Mouse (Mus musculus) G1E (cell line): ENCODE results near the gene Ccnk. TPM values are rescaled to one million over a fixed set of nuclear protein-coding genes. Genes with fewer than 3 reads are reported as not detected.

ENCODE experiments used
- ATAC-seq: 2 replicates; pipeline ENCODE4 v1.8.0; 2016; ENCODE audit warnings: mild to moderate bottlenecking; ENCODE audit not compliant: insufficient number of reproducible peaks, poor library complexity, low FRiP score, severe bottlenecking; ENCODE audit errors: extremely low read depth
- DNase-seq: peaks from one replicate; pipeline ENCODE4 v3.0.0; 2012; ENCODE audit warnings: low spot score
- H3K27me3 ChIP-seq: 2 replicates; pipeline ENCODE4 v1.6.1; 2012; ENCODE audit warnings: mild to moderate bottlenecking, low read length, inconsistent platforms; ENCODE audit not compliant: insufficient read depth
- H3K36me3 ChIP-seq: replicated peaks from 2 replicates; pipeline ENCODE3; 2012; ENCODE audit warnings: mild to moderate bottlenecking, inconsistent platforms
- H3K4me1 ChIP-seq: 2 replicates; pipeline ENCODE4 v1.6.1; 2012; ENCODE audit warnings: low read depth, low read length, inconsistent platforms, mixed read lengths; ENCODE audit not compliant: insufficient read depth
- H3K4me3 ChIP-seq: 2 replicates; pipeline ENCODE4 v1.5.1; 2012; ENCODE audit warnings: low read depth, mild to moderate bottlenecking, inconsistent platforms, low read length, moderate library complexity, mixed read lengths
- H3K9me3 ChIP-seq: replicated peaks from 2 replicates; pipeline ENCODE4 v1.6.1; 2012; ENCODE audit warnings: inconsistent platforms
- CTCF ChIP-seq: IDR thresholded peaks from 2 replicates; pipeline ENCODE4 v1.5.1; 2012; ENCODE audit warnings: low read depth, low read length, inconsistent platforms, mixed read lengths
- GATA1 ChIP-seq: IDR thresholded peaks from 2 replicates; pipeline ENCODE4 v1.6.1; 2012; ENCODE audit warnings: borderline replicate concordance, low read length, inconsistent platforms, mixed read lengths
- GATA2 ChIP-seq: IDR thresholded peaks from 2 replicates; pipeline ENCODE4 v1.6.1; 2012; ENCODE audit warnings: low read depth, low read length, inconsistent platforms, borderline replicate concordance
- POLR2AphosphoS5 ChIP-seq: IDR thresholded peaks from 2 replicates; pipeline ENCODE4 v1.6.1; 2012; ENCODE audit warnings: low read depth, low read length, inconsistent platforms; ENCODE audit not compliant: insufficient replicate concordance
- TAL1 ChIP-seq: conservative IDR thresholded peaks from 2 replicates; pipeline ENCODE4 v1.6.1; 2012; ENCODE audit warnings: low read depth, low read length, inconsistent platforms, mixed read lengths
- polyA plus RNA-seq: library from polyadenylated mRNA; stranded (reverse); fragments of >175 nt; gene quantifications from 2 replicates; pipeline ENCODE4 v1.2.3, GENCODE M21; 2012
- total RNA-seq, 2 experiments: library from RNA; stranded (forward) in 1 of 2; stranded (reverse) in 1 of 2; fragments of 200-1000 nt in 1 of 2; fragments of >200 nt in 1 of 2; fragmentation: Nextera tagmentation in 1 of 2; gene quantifications; 2 replicates each; pipeline ENCODE4 v1.2.3; 2014 to 2017

The Ccnk gene
- total and polyA plus RNA-seq, 3 experiments: 13.9 to 214 (median 206) TPM

- peaks cover 44% of the 10 kb centered on the region for H3K4me1 ChIP-seq
- ATAC-seq: no peak
- H3K27me3 ChIP-seq: no peaks in the 10 kb centered on the region
- H3K9me3 ChIP-seq: no peaks in the 10 kb centered on the region
- H3K4me3 ChIP-seq: no peak overlapping the region
- DNase-seq: no peak
- TF ChIP-seq GATA2 (no peak), TAL1 (no peak), POLR2AphosphoS5 (no peak), GATA1 (no peak), CTCF (no peak)
- H3K36me3 ChIP-seq: peaks cover 59% of the 10 kb centered on the region
These were observed 8.9 kb upstream of the Ccnk start for GRCm38 (mm10) chr12:108170467-108170866.

DNA sequence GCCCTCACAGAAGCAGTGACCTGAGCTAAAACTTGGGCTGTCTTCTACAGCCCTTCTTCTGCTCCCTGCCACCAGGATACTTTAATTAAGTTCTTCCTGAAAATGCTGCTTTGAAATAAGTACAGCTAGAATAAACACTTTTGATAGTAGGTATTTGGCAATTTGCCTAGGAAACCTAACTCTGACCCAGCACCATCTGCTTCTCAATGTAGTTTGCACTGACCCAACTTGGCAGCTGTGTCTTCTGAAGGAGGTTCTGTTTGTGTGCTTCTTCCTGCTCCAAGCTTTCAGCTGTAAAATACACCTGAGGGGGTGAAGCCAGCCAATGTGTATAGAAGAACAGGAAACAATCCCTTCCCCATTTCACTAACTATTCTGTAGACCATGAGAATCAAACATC, 8.0 kb upstream of the Ccnk start:
- ATAC-seq: no peak
- Histone ChIP-seq H3K9me3 (no peaks in the 10 kb centered on the region), H3K27me3 (no peaks in the 10 kb centered on the region), H3K4me3 (no peak overlapping the region), H3K36me3 (peaks cover 53% of the 10 kb centered on the region), H3K4me1 (peaks cover 46% of the 10 kb centered on the region)
- DNase-seq: no peak
- TF ChIP-seq POLR2AphosphoS5 (no peak), GATA2 (no peak), GATA1 (no peak), CTCF (no peak), TAL1 (no peak)

- Histone ChIP-seq H3K4me3 (no peak overlapping the region), H3K9me3 (no peaks in the 10 kb centered on the region), H3K36me3 (peaks cover 51% of the 10 kb centered on the region), H3K4me1 (peaks cover 48% of the 10 kb centered on the region), H3K27me3 (no peaks in the 10 kb centered on the region)
- DNase-seq (no peak), ATAC-seq (no peak)
- TF ChIP-seq GATA2: no peak
- TF ChIP-seq GATA1: no peak
- no peak for TF ChIP-seq TAL1
- TF ChIP-seq CTCF: no peak
- TF ChIP-seq POLR2AphosphoS5: no peak
These were observed 6.7 kb upstream of the Ccnk start for GRCm38 (mm10) chr12:108172639-108173038.

GRCm38 (mm10) chr12:108174606-108175505, 4.5 kb upstream of the Ccnk start:
- DNase-seq (no peak), ATAC-seq (no peak)
- no peak for TF ChIP-seq GATA2
- TF ChIP-seq TAL1: no peak
- no peak for TF ChIP-seq CTCF
- TF ChIP-seq POLR2AphosphoS5: no peak
- no peak for TF ChIP-seq GATA1
- H3K4me1 ChIP-seq: peaks cover 52% of the 10 kb centered on the region
- peaks cover 40% of the 10 kb centered on the region for H3K36me3 ChIP-seq
- H3K9me3 ChIP-seq: no peaks in the 10 kb centered on the region
- no peaks in the 10 kb centered on the region for H3K27me3 ChIP-seq
- H3K4me3 ChIP-seq: no peak overlapping the region

DNA sequence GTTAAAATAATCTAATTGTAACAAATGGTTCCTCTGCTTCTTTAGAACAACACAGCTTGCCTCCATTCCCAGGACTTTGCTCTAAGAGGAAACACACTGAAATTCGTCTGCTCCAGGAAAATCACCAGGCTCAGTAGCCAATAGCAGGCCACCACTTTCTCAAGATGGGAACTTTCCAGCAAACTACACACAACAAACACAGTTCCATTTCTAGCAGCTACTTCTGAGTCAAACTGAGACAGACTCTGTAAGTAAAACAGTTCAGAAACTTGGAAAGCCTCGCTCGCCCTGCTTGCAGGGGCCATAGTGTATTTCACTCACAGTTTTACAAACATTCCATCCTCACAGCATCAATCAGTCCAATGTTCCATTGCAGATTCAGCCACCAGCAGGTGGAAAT, 3.0 kb upstream of the Ccnk start:
- Histone ChIP-seq H3K4me3 (no peak overlapping the region), H3K4me1 (peaks cover 55% of the 10 kb centered on the region), H3K9me3 (no peaks in the 10 kb centered on the region), H3K27me3 (no peaks in the 10 kb centered on the region), H3K36me3 (peaks cover 34% of the 10 kb centered on the region)
- DNase-seq (no peak), ATAC-seq (no peak)
- TF ChIP-seq TAL1 (no peak), GATA2 (no peak), GATA1 (no peak), CTCF (no peak), POLR2AphosphoS5 (no peak)

DNA sequence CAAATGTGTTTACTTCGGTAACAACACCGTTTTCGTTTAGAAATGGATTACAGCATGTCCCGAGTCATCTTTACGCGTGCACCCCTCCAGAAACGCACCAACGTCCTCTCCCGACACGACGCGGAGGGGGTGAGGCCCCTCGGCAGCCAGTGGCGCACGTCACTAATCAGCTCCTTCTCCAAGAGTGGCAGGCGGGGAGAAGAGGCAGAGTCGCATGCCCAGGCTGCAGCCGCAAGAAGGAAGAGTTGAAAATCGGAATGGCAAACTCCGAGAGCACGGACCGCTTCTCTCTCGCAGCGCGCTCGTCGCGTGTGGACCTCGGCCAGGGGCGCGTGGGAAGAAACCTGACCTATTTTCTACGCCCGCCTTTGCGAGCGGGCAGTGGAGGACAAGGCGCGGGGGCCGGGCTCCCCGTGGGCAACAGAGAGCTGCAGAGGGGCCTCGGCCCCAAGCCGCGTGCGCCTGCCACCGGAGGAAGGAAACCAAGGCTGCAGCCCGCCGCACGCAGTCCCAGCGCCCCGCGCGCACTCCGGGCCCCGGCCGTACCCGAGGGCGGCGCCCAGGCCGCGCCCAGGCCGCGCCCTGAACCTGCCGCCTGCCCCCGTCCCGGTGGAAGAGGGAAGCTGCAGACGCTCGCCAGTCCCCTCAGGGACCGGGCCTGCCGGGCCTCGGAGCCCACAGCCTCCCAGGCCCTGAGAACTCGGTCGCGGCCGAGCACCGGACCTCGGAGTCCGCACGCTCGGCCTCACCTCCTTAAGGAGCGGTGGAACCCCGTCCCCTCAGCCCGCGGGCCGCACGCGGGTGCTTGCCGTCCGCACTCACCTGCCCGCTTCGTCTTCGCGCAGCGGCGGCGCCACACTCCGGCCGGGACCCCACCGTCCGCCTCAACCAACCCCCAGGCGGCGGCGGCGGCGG, 791 bp upstream of the Ccnk start:
- H3K9me3 ChIP-seq: no peaks in the 10 kb centered on the region
- peaks cover 51% of the 10 kb centered on the region for H3K4me1 ChIP-seq
- ATAC-seq (peak; percentile 35), DNase-seq (peak; percentile 65)
- peaks cover 41% of the 10 kb centered on the region for H3K36me3 ChIP-seq
- H3K4me3 ChIP-seq: peak overlapping the region; percentile 89
- no peak for TF ChIP-seq POLR2AphosphoS5
- no peak for TF ChIP-seq CTCF
- no peak for TF ChIP-seq GATA1
- no peak for TF ChIP-seq GATA2
- TF ChIP-seq TAL1: no peak
- H3K27me3 ChIP-seq: no peaks in the 10 kb centered on the region
